Mouse (Mus musculus): ENCODE data around the gene Trank1. TPM values are rescaled to one million over a fixed set of nuclear protein-coding genes. Genes with fewer than 3 reads are reported as not detected.

The Trank1 gene
- polyA plus RNA-seq, 1 experiment from 2014 or later = 0.34 TPM

- WGBS = 75% methylated on average over 4 of the region's 4 CpGs
- Histone ChIP-seq H3K4me2 (no peak overlapping the region), H3K9me3 (ENCODE audit: low read depth, low read length) (no peaks in the 10 kb centered on the region), H3K27ac (ENCODE audit: low read depth) (no peak overlapping the region), H3K9ac (no peak overlapping the region), H3K27me3 (ENCODE audit: insufficient read depth, low read length) (no peaks in the 10 kb centered on the region), H3K4me1 (ENCODE audit: insufficient read depth) (no peaks in the 10 kb centered on the region), H3K4me3 (ENCODE audit: low read depth, low read length) (no peak overlapping the region), H3K36me3 (ENCODE audit: insufficient read depth) (no peaks in the 10 kb centered on the region)
- no peak for TF ChIP-seq CTCF (IDR thresholded peaks at IDR 0.05; ENCODE audit: low read depth)
- no peak for ATAC-seq (ENCODE audit: insufficient read depth)
- no peak for DNase-seq
Observed at GRCm38 (mm10) chr9:111387576-111387975, 76.0 kb downstream of the Trank1 start.

- Histone ChIP-seq H3K27ac (ENCODE audit: low read depth) (no peak overlapping the region), H3K4me3 (ENCODE audit: low read depth, low read length) (no peak overlapping the region), H3K9ac (no peak overlapping the region), H3K4me1 (ENCODE audit: insufficient read depth) (no peaks in the 10 kb centered on the region), H3K9me3 (ENCODE audit: low read depth, low read length) (no peaks in the 10 kb centered on the region), H3K4me2 (no peak overlapping the region), H3K36me3 (ENCODE audit: insufficient read depth) (no peaks in the 10 kb centered on the region), H3K27me3 (ENCODE audit: insufficient read depth, low read length) (no peaks in the 10 kb centered on the region)
- DNase-seq (no peak), ATAC-seq (ENCODE audit: insufficient read depth) (no peak)
- 71% methylated on average over 9 of the region's 9 CpGs for WGBS
- TF ChIP-seq CTCF (IDR thresholded peaks at IDR 0.05; ENCODE audit: low read depth) = no peak
Observed at GRCm38 (mm10) chr9:111390016-111390415, 78.5 kb downstream of the Trank1 start.

- Histone ChIP-seq H3K27ac (ENCODE audit: low read depth) (no peak overlapping the region), H3K27me3 (ENCODE audit: insufficient read depth, low read length) (no peaks in the 10 kb centered on the region), H3K4me1 (ENCODE audit: insufficient read depth) (no peaks in the 10 kb centered on the region), H3K4me3 (ENCODE audit: low read depth, low read length) (no peak overlapping the region), H3K4me2 (no peak overlapping the region), H3K36me3 (ENCODE audit: insufficient read depth) (no peaks in the 10 kb centered on the region), H3K9me3 (ENCODE audit: low read depth, low read length) (no peaks in the 10 kb centered on the region), H3K9ac (no peak overlapping the region)
- WGBS = 78% methylated on average over 8 of the region's 8 CpGs
- ATAC-seq (ENCODE audit: insufficient read depth) = no peak
- no peak for TF ChIP-seq CTCF (IDR thresholded peaks at IDR 0.05; ENCODE audit: low read depth)
- DNase-seq = no peak
Observed at GRCm38 (mm10) chr9:111391036-111391435, 79.5 kb downstream of the Trank1 start.

- Histone ChIP-seq H3K4me3 (ENCODE audit: low read depth, low read length) (no peak overlapping the region), H3K27me3 (ENCODE audit: insufficient read depth, low read length) (no peaks in the 10 kb centered on the region), H3K9ac (no peak overlapping the region), H3K36me3 (ENCODE audit: insufficient read depth) (no peaks in the 10 kb centered on the region), H3K4me2 (no peak overlapping the region), H3K9me3 (ENCODE audit: low read depth, low read length) (no peaks in the 10 kb centered on the region), H3K4me1 (ENCODE audit: insufficient read depth) (no peaks in the 10 kb centered on the region), H3K27ac (ENCODE audit: low read depth) (no peak overlapping the region)
- no peak for TF ChIP-seq CTCF (IDR thresholded peaks at IDR 0.05; ENCODE audit: low read depth)
- no peak for DNase-seq
- 74% methylated on average over 18 of the region's 18 CpGs for WGBS
- no peak for ATAC-seq (ENCODE audit: insufficient read depth)
Observed at GRCm38 (mm10) chr9:111391926-111392442, 80.4 kb downstream of the Trank1 start.

GRCm38 (mm10) chr9:111395265-111395664 lies 83.7 kb downstream of the Trank1 start:
- Histone ChIP-seq H3K27me3 (ENCODE audit: insufficient read depth, low read length) (no peaks in the 10 kb centered on the region), H3K9me3 (ENCODE audit: low read depth, low read length) (no peaks in the 10 kb centered on the region), H3K4me2 (no peak overlapping the region), H3K9ac (no peak overlapping the region), H3K36me3 (ENCODE audit: insufficient read depth) (no peaks in the 10 kb centered on the region), H3K4me3 (ENCODE audit: low read depth, low read length) (no peak overlapping the region), H3K4me1 (ENCODE audit: insufficient read depth) (no peaks in the 10 kb centered on the region), H3K27ac (ENCODE audit: low read depth) (no peak overlapping the region)
- ATAC-seq (ENCODE audit: insufficient read depth) (no peak), DNase-seq (no peak)
- no peak for TF ChIP-seq CTCF (IDR thresholded peaks at IDR 0.05; ENCODE audit: low read depth)
- 67% methylated on average over 5 of the region's 5 CpGs for WGBS

DNA sequence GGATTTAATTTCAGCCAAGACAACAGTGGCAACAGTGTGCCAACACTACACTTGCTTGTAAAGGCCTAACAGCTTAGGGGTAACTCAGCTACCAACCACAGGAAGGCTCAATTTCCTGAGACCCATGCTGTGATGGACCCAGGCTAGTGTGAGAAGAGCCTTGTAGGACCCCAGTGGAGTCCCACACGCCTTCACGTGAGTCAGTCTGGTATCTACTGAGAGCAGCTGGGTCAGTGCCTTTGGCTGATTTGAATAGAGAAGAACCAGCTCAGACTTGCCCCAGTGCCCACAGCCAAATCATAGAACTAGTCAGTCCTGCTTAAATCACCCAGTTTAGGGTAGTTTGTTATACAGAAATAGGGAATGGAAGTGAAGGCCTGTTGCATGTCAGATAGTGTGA lies 86.5 kb downstream of the Trank1 start:
- H3K4me3 ChIP-seq (ENCODE audit: low read depth, low read length) = no peak overlapping the region
- no peaks in the 10 kb centered on the region for H3K36me3 ChIP-seq (ENCODE audit: insufficient read depth)
- no peaks in the 10 kb centered on the region for H3K4me1 ChIP-seq (ENCODE audit: insufficient read depth)
- H3K27ac ChIP-seq (ENCODE audit: low read depth) = no peak overlapping the region
- H3K9ac ChIP-seq = no peak overlapping the region
- no peak overlapping the region for H3K4me2 ChIP-seq
- 72% methylated on average over 2 of the region's 2 CpGs for WGBS
- no peak for DNase-seq
- TF ChIP-seq CTCF (IDR thresholded peaks at IDR 0.05; ENCODE audit: low read depth) = no peak
- no peaks in the 10 kb centered on the region for H3K9me3 ChIP-seq (ENCODE audit: low read depth, low read length)
- no peaks in the 10 kb centered on the region for H3K27me3 ChIP-seq (ENCODE audit: insufficient read depth, low read length)
- no peak for ATAC-seq (ENCODE audit: insufficient read depth)

GRCm38 (mm10) chr9:111400089-111400488 lies 88.5 kb downstream of the Trank1 start:
- H3K36me3 ChIP-seq (ENCODE audit: insufficient read depth) = no peaks in the 10 kb centered on the region
- no peak for TF ChIP-seq CTCF (IDR thresholded peaks at IDR 0.05; ENCODE audit: low read depth)
- H3K27ac ChIP-seq (ENCODE audit: low read depth) = no peak overlapping the region
- no peak overlapping the region for H3K4me2 ChIP-seq
- H3K27me3 ChIP-seq (ENCODE audit: insufficient read depth, low read length) = no peaks in the 10 kb centered on the region
- 77% methylated on average over 4 of the region's 4 CpGs for WGBS
- no peak overlapping the region for H3K9ac ChIP-seq
- H3K4me3 ChIP-seq (ENCODE audit: low read depth, low read length) = no peak overlapping the region
- DNase-seq (no peak), ATAC-seq (ENCODE audit: insufficient read depth) (no peak)
- no peaks in the 10 kb centered on the region for H3K4me1 ChIP-seq (ENCODE audit: insufficient read depth)
- H3K9me3 ChIP-seq (ENCODE audit: low read depth, low read length) = no peaks in the 10 kb centered on the region

DNA sequence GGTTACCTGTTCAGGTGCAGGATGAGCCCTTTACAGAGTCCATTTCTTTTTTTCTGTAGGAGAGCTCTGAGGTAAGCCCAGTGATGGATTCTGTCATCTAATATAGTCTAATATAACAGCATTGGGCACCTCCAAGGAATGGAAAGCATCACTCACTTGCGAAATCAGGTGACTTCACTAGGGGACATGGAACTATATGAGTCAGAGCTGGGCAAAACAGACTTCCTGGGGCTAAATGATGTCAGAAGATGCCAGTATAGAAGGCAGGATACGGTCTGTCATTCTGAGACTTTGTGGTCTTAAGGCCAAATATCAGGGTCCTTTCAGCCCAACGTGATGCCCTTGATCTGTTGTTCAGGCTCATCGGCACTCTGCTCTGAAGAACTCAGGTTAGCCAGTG lies 91.6 kb downstream of the Trank1 start:
- Histone ChIP-seq H3K4me1 (ENCODE audit: insufficient read depth) (no peaks in the 10 kb centered on the region), H3K9ac (no peak overlapping the region), H3K4me3 (ENCODE audit: low read depth, low read length) (no peak overlapping the region), H3K27me3 (ENCODE audit: insufficient read depth, low read length) (no peaks in the 10 kb centered on the region), H3K27ac (ENCODE audit: low read depth) (no peak overlapping the region), H3K9me3 (ENCODE audit: low read depth, low read length) (no peaks in the 10 kb centered on the region), H3K4me2 (no peak overlapping the region), H3K36me3 (ENCODE audit: insufficient read depth) (no peaks in the 10 kb centered on the region)
- ATAC-seq (ENCODE audit: insufficient read depth) (no peak), DNase-seq (no peak)
- TF ChIP-seq CTCF (IDR thresholded peaks at IDR 0.05; ENCODE audit: low read depth) = no peak
- WGBS = 84% methylated on average over 4 of the region's 4 CpGs

Measured in lung, embryonic 14.5 days (tissue).